In genomic region chr1:133863257-133863997, GRCm38 (mm10) we compare ENCODE assay signal across 8 mouse cellular contexts. TPM values are rescaled to one million over a fixed set of nuclear protein-coding genes. Genes with fewer than 3 reads are reported as not detected.
DNase-seq lines count a peak whose midpoint lies in the region; ATAC-seq and TF ChIP-seq lines count a peak whose summit lies in the region.

No protein-coding gene starts in this region.

- no peak for TF ChIP-seq POLR2A in olfactory bulb, adult 2 months (IDR thresholded peaks at IDR 0.05; ENCODE audit: insufficient read depth, low read depth, low read length)

- no peaks in the 10 kb centered on the region for H3K36me3 ChIP-seq in limb, embryonic 12.5 days

- no peak overlapping the region for H3K4me3 ChIP-seq in limb, embryonic 12.5 days (replicated peaks)
- no peak overlapping the region for H3K4me3 ChIP-seq in olfactory bulb, adult 2 months (ENCODE audit: insufficient read depth, low read depth, low read length)

- no peaks in the 10 kb centered on the region; the same call in 1 of the 2 replicates for H3K27me3 ChIP-seq in limb, embryonic 12.5 days

- TF ChIP-seq CTCF in olfactory bulb, adult 2 months (IDR thresholded peaks at IDR 0.05; ENCODE audit: insufficient read depth, low read depth, low read length), result no peak

- H3K4me2 ChIP-seq in limb, embryonic 12.5 days, result no peak overlapping the region

- peak overlapping the region; percentile 78 for H3K27ac ChIP-seq in limb, embryonic 12.5 days
- peak overlapping the region; percentile 26; the same call in 1 of the 2 replicates for H3K27ac ChIP-seq in olfactory bulb, adult 2 months (ENCODE audit: insufficient read depth, low read depth, low read length)

- peak; percentile 38 to 61 for DNase-seq in right cerebral cortex, adult 2 months (ENCODE audit: low spot score in 2 of 2)
- no peak for DNase-seq in right cerebral cortex, postnatal 36 days (ENCODE audit: low spot score in 2 of 2)
- peak; percentile 19 for DNase-seq in forelimb bud, embryonic 11.5 days (ENCODE audit: low read depth, low spot score)
- no peak for DNase-seq in ovary, postnatal 10 days (ENCODE audit: low spot score)
- no peak for DNase-seq in natural killer cell, adult 2 months (ENCODE audit: low spot score in 2 of 2)
- DNase-seq in testis, postnatal 10 days (ENCODE audit: low spot score), result no peak

- ATAC-seq in limb, embryonic 12.5 days (ENCODE audit: insufficient number of reproducible peaks, insufficient read depth, low FRiP score, low TSS enrichment, low read depth), result no peak

- no peaks in the 10 kb centered on the region for H3K9me3 ChIP-seq in limb, embryonic 12.5 days

- no peak overlapping the region for H3K9ac ChIP-seq in limb, embryonic 12.5 days (replicated peaks)

- 37% methylated on average over 10 of the region's 10 CpGs for WGBS in limb, embryonic 12.5 days
- WGBS in olfactory bulb, adult 2 months, result 17% methylated on average over 10 of the region's 10 CpGs

- H3K4me1 ChIP-seq in limb, embryonic 12.5 days (replicated peaks), result peaks cover 25% of the 10 kb centered on the region
- peaks cover 20% of the 10 kb centered on the region for H3K4me1 ChIP-seq in olfactory bulb, adult 2 months (ENCODE audit: control insufficient read depth, insufficient read depth, low read length)

RNA-seq across cellular contexts. Expression of gene Optc, which starts 44.4 kb away (rescaled TPM):
- 0.27 and 0.41 TPM in 2 replicates for polyA plus RNA-seq in limb, embryonic 12.5 days (2016; fragmentation: Nextera tagmentation; extraction: Ambion mirVana)
- polyA plus RNA-seq in olfactory bulb, adult 2 months (2012; ENCODE audit: insufficient read depth, insufficient read length, low replicate concordance, missing spikeins), result not detected in 2 replicates

RNA-seq across cellular contexts. Expression of gene Prelp, which starts 57.8 kb away (rescaled TPM):
- polyA plus RNA-seq in limb, embryonic 12.5 days (2016; fragmentation: Nextera tagmentation; extraction: Ambion mirVana), result 2.0 and 3.2 TPM in 2 replicates
- not detected in 2 replicates for polyA plus RNA-seq in olfactory bulb, adult 2 months (2012; ENCODE audit: insufficient read depth, insufficient read length, low replicate concordance, missing spikeins)

Comparison
In these comparisons a context has a peak if more than half of its experiments do, and no peak if none do; other contexts are left out.
1. DNase-seq: peak in right cerebral cortex, adult 2 months (2 of 2) and forelimb bud, embryonic 11.5 days (single experiment); none in right cerebral cortex, postnatal 36 days (0 of 2), ovary, postnatal 10 days (single experiment), natural killer cell, adult 2 months (0 of 2) and testis, postnatal 10 days (single experiment).